Mouse (Mus musculus) limb, embryonic 11.5 days (tissue): ENCODE results near the gene Mrps35. TPM values are rescaled to one million over a fixed set of nuclear protein-coding genes. Genes with fewer than 3 reads are reported as not detected.

Experiments
- ATAC-seq: fragments of 200-750 bp; cut with Nextera tagmentation; 2 replicates; pipeline ENCODE4 v1.8.0; 2017; ENCODE audit warnings: low read depth; ENCODE audit not compliant: insufficient number of reproducible peaks, low FRiP score, low TSS enrichment
- DNase-seq: peaks from one replicate; pipeline ENCODE4 v3.0.0-alpha.2; 2015; ENCODE audit warnings: low spot score
- H3K27ac ChIP-seq: fragments of 300-500 bp; sonication (generic); replicated peaks from 2 replicates; pipeline ENCODE4 v1.5.1; 2014; ENCODE audit warnings: low read depth, mild to moderate bottlenecking, low read length
- H3K27me3 ChIP-seq: fragments of 300-500 bp; sonication (generic); 2 replicates; pipeline ENCODE4 v1.6.1; 2014; ENCODE audit warnings: mild to moderate bottlenecking, low read length, mixed read lengths; ENCODE audit not compliant: control insufficient read depth, insufficient read depth
- H3K36me3 ChIP-seq: fragments of 300-500 bp; sonication (generic); 2 replicates; pipeline ENCODE4 v1.6.1; 2014; ENCODE audit warnings: mild to moderate bottlenecking, low read length, moderate library complexity, mixed read lengths; ENCODE audit not compliant: control insufficient read depth, insufficient read depth
- H3K4me1 ChIP-seq: fragments of 300-500 bp; sonication (generic); 2 replicates; pipeline ENCODE4 v1.6.1; 2014; ENCODE audit warnings: low read length, mixed read lengths; ENCODE audit not compliant: control insufficient read depth, insufficient read depth
- H3K4me2 ChIP-seq: fragments of 300-500 bp; sonication (generic); 2 replicates; pipeline ENCODE4 v1.6.1; 2014; ENCODE audit warnings: low read depth, mild to moderate bottlenecking, moderate library complexity; ENCODE audit not compliant: severe bottlenecking
- H3K4me3 ChIP-seq: fragments of 300-500 bp; sonication (generic); 2 replicates; pipeline ENCODE4 v1.5.1; 2014; ENCODE audit warnings: low read depth, low read length
- H3K9ac ChIP-seq: fragments of 300-500 bp; sonication (generic); 2 replicates; pipeline ENCODE4 v1.6.1; 2014; ENCODE audit warnings: mild to moderate bottlenecking, low read length
- H3K9me3 ChIP-seq: fragments of 300-500 bp; sonication (generic); 2 replicates; pipeline ENCODE4 v1.6.1; 2016; ENCODE audit warnings: low read length; ENCODE audit not compliant: control insufficient read depth
- WGBS: fragments of 180-500 bp; shearing (Covaris S2); extraction: QIAGEN DNeasy Blood & Tissue Kit; methylation state at CpG from one replicate; pipeline ENCODE4 v1.1.7; 2014; 5-methylcytosine and 5-hydroxymethylcytosine counted together
- polyA plus RNA-seq: library from polyadenylated mRNA; unstranded; fragments of >200 nt; fragmentation: Nextera tagmentation; extraction: Ambion mirVana; gene quantifications from 2 replicates; pipeline ENCODE4 v1.2.1, GENCODE M21; 2014

Gene Mrps35
- polyA plus RNA-seq, 1 experiment from 2014 or later, result 111 TPM

DNA sequence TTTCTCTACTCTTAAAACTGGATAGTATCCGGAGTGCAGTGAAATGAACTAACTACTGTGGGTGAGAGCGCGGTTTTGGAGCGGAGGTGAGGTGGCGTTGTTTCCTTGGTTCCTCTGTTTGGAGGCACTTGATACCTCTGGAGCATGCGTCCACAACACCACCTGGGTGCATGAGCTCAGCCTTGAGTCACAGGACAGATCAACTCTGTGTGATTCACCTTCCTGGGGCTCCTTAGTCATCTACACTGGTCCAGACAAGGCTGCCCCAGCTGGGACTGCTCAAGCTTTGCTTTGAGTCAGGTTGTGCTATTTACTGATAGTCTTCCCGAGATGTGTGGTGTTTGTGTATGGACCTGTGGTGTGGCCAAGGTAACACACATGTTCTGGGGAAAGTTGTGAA lies 75.2 kb downstream of the Mrps35 start:
- H3K4me1 ChIP-seq, result no peaks in the 10 kb centered on the region

DNA sequence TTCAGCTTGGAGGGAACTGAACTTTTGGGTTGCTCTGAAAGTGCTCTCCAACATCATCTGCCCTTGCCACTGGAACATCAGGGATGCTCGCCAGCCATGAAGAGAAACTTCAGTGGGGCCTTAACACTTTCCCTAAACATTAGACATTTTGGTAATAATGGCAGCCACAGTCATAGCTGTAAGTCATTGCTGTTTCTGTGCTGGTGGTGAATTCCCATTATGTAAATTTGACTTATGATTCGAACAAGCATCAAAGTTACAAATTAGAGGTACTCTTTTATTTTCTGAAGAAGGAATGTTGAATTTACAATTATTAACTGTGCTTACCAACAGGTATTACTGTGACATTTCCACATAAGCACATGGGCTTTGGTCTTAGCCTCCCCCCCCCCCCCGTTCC lies 75.6 kb downstream of the Mrps35 start:
- no peaks in the 10 kb centered on the region for H3K36me3 ChIP-seq
- no peaks in the 10 kb centered on the region for H3K27me3 ChIP-seq
- no peak for ATAC-seq
- no peak overlapping the region for H3K4me3 ChIP-seq
- no peak overlapping the region for H3K4me2 ChIP-seq
- no peak for DNase-seq
- H3K9me3 ChIP-seq, result no peaks in the 10 kb centered on the region
- no peak overlapping the region for H3K27ac ChIP-seq
- no peak overlapping the region for H3K9ac ChIP-seq
- WGBS, result 90% methylated on average over 3 of the region's 3 CpGs
- no peaks in the 10 kb centered on the region for H3K4me1 ChIP-seq

More for the DNA sequence above, 75.2 kb downstream of the Mrps35 start:
- Histone ChIP-seq H3K9me3 (no peaks in the 10 kb centered on the region), H3K36me3 (no peaks in the 10 kb centered on the region), H3K4me2 (no peak overlapping the region), H3K27me3 (no peaks in the 10 kb centered on the region), H3K4me3 (no peak overlapping the region), H3K27ac (no peak overlapping the region), H3K9ac (no peak overlapping the region)
- ATAC-seq (no peak), DNase-seq (no peak)
- 94% methylated on average over 7 of the region's 7 CpGs for WGBS

DNA sequence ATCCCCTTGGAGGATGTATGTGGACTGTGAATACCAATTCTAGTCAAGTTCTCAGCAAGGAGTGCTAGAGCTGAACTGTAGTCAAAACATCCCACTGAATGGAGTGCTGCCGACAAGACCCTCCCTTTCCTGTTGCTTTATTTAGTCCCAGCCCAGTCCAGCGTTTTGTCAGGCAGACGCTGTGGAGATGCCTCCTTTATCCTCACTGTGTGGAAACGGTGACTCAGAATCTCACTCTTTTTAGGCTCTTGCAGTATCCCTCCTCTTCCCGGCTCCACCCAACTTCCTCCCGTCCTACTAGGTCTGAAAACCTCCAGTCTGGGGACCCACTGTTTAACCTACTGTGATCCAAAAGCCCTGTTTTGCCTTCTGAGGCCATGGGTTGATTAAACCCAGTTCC lies 78.8 kb downstream of the Mrps35 start:
- H3K27me3 ChIP-seq, result no peaks in the 10 kb centered on the region
- no peaks in the 10 kb centered on the region for H3K9me3 ChIP-seq
- H3K4me1 ChIP-seq, result no peaks in the 10 kb centered on the region
- H3K36me3 ChIP-seq, result no peaks in the 10 kb centered on the region
- no peak overlapping the region for H3K9ac ChIP-seq
- 69% methylated on average over 6 of the region's 6 CpGs for WGBS
- DNase-seq (no peak), ATAC-seq (no peak)
- no peak overlapping the region for H3K4me2 ChIP-seq
- H3K4me3 ChIP-seq, result no peak overlapping the region
- H3K27ac ChIP-seq, result no peak overlapping the region

Other genes starting within 250 kb of the Mrps35 start
- gene Arntl2, start 246.7 kb upstream of the Mrps35 start, polyA plus RNA-seq, result 2.4 and 3.1 TPM in 2 replicates
- gene Smco2, start 192.7 kb upstream of the Mrps35 start, polyA plus RNA-seq, result not detected in 2 replicates
- gene Ppfibp1, start 154.3 kb upstream of the Mrps35 start, polyA plus RNA-seq, result 43.4 and 44.4 TPM in 2 replicates
- gene 1700034J05Rik, start 88.3 kb upstream of the Mrps35 start, polyA plus RNA-seq, result 0.14 TPM in 1 of 2 replicates, not detected in the other
- gene Rep15, start 10.2 kb upstream of the Mrps35 start, polyA plus RNA-seq, result 1.1 and 1.3 TPM in 2 replicates
- gene Mansc4, start 44.3 kb downstream of the Mrps35 start, polyA plus RNA-seq, result 1.9 and 2.5 TPM in 2 replicates
- 10.2 and 10.6 TPM in 2 replicates for gene Klhl42, start 48.6 kb downstream of the Mrps35 start, polyA plus RNA-seq
- gene Pthlh, start 221.4 kb downstream of the Mrps35 start, polyA plus RNA-seq, result 1.3 and 2.3 TPM in 2 replicates